Mouse (Mus musculus): ENCODE measurements around the gene Cic. TPM values are rescaled to one million over a fixed set of nuclear protein-coding genes. Genes with fewer than 3 reads are reported as not detected.

The Cic gene
- total RNA-seq, 1 experiment from 2014 or later: 39.4 TPM

GRCm38 (mm10) chr7:25288721-25289120, 21.2 kb downstream of the Cic start:
- ATAC-seq (replicated peaks in 1 of 2; ENCODE audit: insufficient read depth in 1 of 2, low FRiP score in 2 of 2, low TSS enrichment in 1 of 2, low read depth in 1 of 2, poor library complexity in 2 of 2, severe bottlenecking in 2 of 2): no peak

- ATAC-seq (replicated peaks in 1 of 2; ENCODE audit: insufficient read depth in 1 of 2, low FRiP score in 2 of 2, low TSS enrichment in 1 of 2, low read depth in 1 of 2, poor library complexity in 2 of 2, severe bottlenecking in 2 of 2): no peak
Measured at GRCm38 (mm10) chr7:25289925-25290324, 22.4 kb downstream of the Cic start.

- no peak for ATAC-seq (replicated peaks in 1 of 2; ENCODE audit: insufficient read depth in 1 of 2, low FRiP score in 2 of 2, low TSS enrichment in 1 of 2, low read depth in 1 of 2, poor library complexity in 2 of 2, severe bottlenecking in 2 of 2)
Measured at GRCm38 (mm10) chr7:25290463-25290862, 23.0 kb downstream of the Cic start.

GRCm38 (mm10) chr7:25290911-25291310, 23.4 kb downstream of the Cic start:
- ATAC-seq (replicated peaks in 1 of 2; ENCODE audit: insufficient read depth in 1 of 2, low FRiP score in 2 of 2, low TSS enrichment in 1 of 2, low read depth in 1 of 2, poor library complexity in 2 of 2, severe bottlenecking in 2 of 2): no peak

GRCm38 (mm10) chr7:25292107-25292506, 24.6 kb downstream of the Cic start:
- no peak for ATAC-seq (replicated peaks in 1 of 2; ENCODE audit: insufficient read depth in 1 of 2, low FRiP score in 2 of 2, low TSS enrichment in 1 of 2, low read depth in 1 of 2, poor library complexity in 2 of 2, severe bottlenecking in 2 of 2)

GRCm38 (mm10) chr7:25293191-25293739, 25.8 kb downstream of the Cic start:
- ATAC-seq (replicated peaks in 1 of 2; ENCODE audit: insufficient read depth in 1 of 2, low FRiP score in 2 of 2, low TSS enrichment in 1 of 2, low read depth in 1 of 2, poor library complexity in 2 of 2, severe bottlenecking in 2 of 2): no peak

GRCm38 (mm10) chr7:25294495-25294894, 27.0 kb downstream of the Cic start:
- ATAC-seq (replicated peaks in 1 of 2; ENCODE audit: insufficient read depth in 1 of 2, low FRiP score in 2 of 2, low TSS enrichment in 1 of 2, low read depth in 1 of 2, poor library complexity in 2 of 2, severe bottlenecking in 2 of 2): no peak

GRCm38 (mm10) chr7:25294960-25295722, 27.6 kb downstream of the Cic start:
- ATAC-seq (replicated peaks in 1 of 2; ENCODE audit: insufficient read depth in 1 of 2, low FRiP score in 2 of 2, low TSS enrichment in 1 of 2, low read depth in 1 of 2, poor library complexity in 2 of 2, severe bottlenecking in 2 of 2): no peak

- peak; percentile 38 to 42; a peak in 3 of 4 replicates for ATAC-seq (replicated peaks in 1 of 2; ENCODE audit: insufficient read depth in 1 of 2, low FRiP score in 2 of 2, low TSS enrichment in 1 of 2, low read depth in 1 of 2, poor library complexity in 2 of 2, severe bottlenecking in 2 of 2)
Measured at GRCm38 (mm10) chr7:25296945-25297453, 29.5 kb downstream of the Cic start.

- peak; percentile 50 to 70 for ATAC-seq (replicated peaks in 1 of 2; ENCODE audit: insufficient read depth in 1 of 2, low FRiP score in 2 of 2, low TSS enrichment in 1 of 2, low read depth in 1 of 2, poor library complexity in 2 of 2, severe bottlenecking in 2 of 2)
Measured at GRCm38 (mm10) chr7:25297454-25298325, 30.2 kb downstream of the Cic start, which contains the start of gene Pafah1b3. TSS of gene Pafah1b3 (minus strand) at chr7:25297986.

- no peak for ATAC-seq (replicated peaks in 1 of 2; ENCODE audit: insufficient read depth in 1 of 2, low FRiP score in 2 of 2, low TSS enrichment in 1 of 2, low read depth in 1 of 2, poor library complexity in 2 of 2, severe bottlenecking in 2 of 2)
Measured at GRCm38 (mm10) chr7:25301063-25301462, 33.6 kb downstream of the Cic start, which contains the start of gene Prr19. TSS of gene Prr19 (plus strand) at chr7:25301411.

- ATAC-seq (replicated peaks in 1 of 2; ENCODE audit: insufficient read depth in 1 of 2, low FRiP score in 2 of 2, low TSS enrichment in 1 of 2, low read depth in 1 of 2, poor library complexity in 2 of 2, severe bottlenecking in 2 of 2): no peak
Measured at GRCm38 (mm10) chr7:25303003-25303684, 35.6 kb downstream of the Cic start.

- ATAC-seq (replicated peaks in 1 of 2; ENCODE audit: insufficient read depth in 1 of 2, low FRiP score in 2 of 2, low TSS enrichment in 1 of 2, low read depth in 1 of 2, poor library complexity in 2 of 2, severe bottlenecking in 2 of 2): no peak
Measured at GRCm38 (mm10) chr7:25303685-25304006, 36.1 kb downstream of the Cic start.

GRCm38 (mm10) chr7:25305481-25305880, 38.0 kb downstream of the Cic start:
- ATAC-seq (replicated peaks in 1 of 2; ENCODE audit: insufficient read depth in 1 of 2, low FRiP score in 2 of 2, low TSS enrichment in 1 of 2, low read depth in 1 of 2, poor library complexity in 2 of 2, severe bottlenecking in 2 of 2): no peak

- ATAC-seq (replicated peaks in 1 of 2; ENCODE audit: insufficient read depth in 1 of 2, low FRiP score in 2 of 2, low TSS enrichment in 1 of 2, low read depth in 1 of 2, poor library complexity in 2 of 2, severe bottlenecking in 2 of 2): peak; percentile 56 to 85; a peak in 3 of 4 replicates
Measured at GRCm38 (mm10) chr7:25305956-25306613, 38.6 kb downstream of the Cic start, which contains the start of gene Tmem145. TSS of gene Tmem145 (plus strand) at chr7:25306106.

GRCm38 (mm10) chr7:25306614-25306996, 39.1 kb downstream of the Cic start:
- ATAC-seq (replicated peaks in 1 of 2; ENCODE audit: insufficient read depth in 1 of 2, low FRiP score in 2 of 2, low TSS enrichment in 1 of 2, low read depth in 1 of 2, poor library complexity in 2 of 2, severe bottlenecking in 2 of 2): no peak

Data from hematopoietic stem cell, adult 5-6 weeks (primary cell).